Mouse (Mus musculus): ENCODE measurements around the gene Pappa2. TPM values are rescaled to one million over a fixed set of nuclear protein-coding genes. Genes with fewer than 3 reads are reported as not detected.

Gene Pappa2
- polyA plus RNA-seq, 1 experiment: 0.28 TPM

DNA sequence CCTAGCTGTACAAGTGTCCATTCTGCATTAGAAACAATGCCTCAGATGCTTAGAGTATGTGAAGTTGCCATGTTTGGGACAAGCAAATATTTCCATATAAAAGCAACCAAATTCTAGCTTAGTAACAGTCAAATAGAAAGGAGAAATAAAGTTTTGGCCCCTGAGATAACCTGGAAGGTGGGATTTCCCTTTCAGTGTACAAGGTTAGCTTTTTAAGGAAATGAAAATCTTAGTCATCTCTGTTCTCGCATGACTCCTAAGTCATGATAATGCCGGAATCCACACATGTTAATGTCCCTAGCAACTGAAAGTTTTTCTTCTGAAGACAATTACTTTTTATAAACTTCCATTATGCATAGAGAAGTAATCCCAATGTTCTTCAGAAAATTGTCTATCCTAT is 160.6 kb downstream of the Pappa2 start:
- no peak for TF ChIP-seq POLR2A (IDR thresholded peaks at IDR 0.05; ENCODE audit: control insufficient read depth, low read depth, low read length)
- no peak for TF ChIP-seq CTCF (IDR thresholded peaks at IDR 0.05; ENCODE audit: control insufficient read depth, insufficient read depth, insufficient replicate concordance, low read depth, low read length)
- no peaks in the 10 kb centered on the region for H3K4me1 ChIP-seq (ENCODE audit: control insufficient read depth, insufficient read depth, low read length)
- H3K27ac ChIP-seq (ENCODE audit: control insufficient read depth, insufficient read depth, low read depth, low read length): no peak overlapping the region
- no peaks in the 10 kb centered on the region for H3K27me3 ChIP-seq (ENCODE audit: control insufficient read depth, insufficient read depth, low read length)
- no peak overlapping the region for H3K4me3 ChIP-seq (ENCODE audit: control insufficient read depth, low read depth, low read length)
- no peaks in the 10 kb centered on the region for H3K36me3 ChIP-seq (ENCODE audit: control insufficient read depth, insufficient read depth, low read length)

GRCm38 (mm10) chr1:158816479-158816878 is 163.8 kb downstream of the Pappa2 start:
- no peaks in the 10 kb centered on the region for H3K36me3 ChIP-seq (ENCODE audit: control insufficient read depth, insufficient read depth, low read length)
- no peaks in the 10 kb centered on the region for H3K27me3 ChIP-seq (ENCODE audit: control insufficient read depth, insufficient read depth, low read length)
- no peaks in the 10 kb centered on the region for H3K4me1 ChIP-seq (ENCODE audit: control insufficient read depth, insufficient read depth, low read length)
- TF ChIP-seq POLR2A (IDR thresholded peaks at IDR 0.05; ENCODE audit: control insufficient read depth, low read depth, low read length): no peak
- no peak overlapping the region for H3K27ac ChIP-seq (ENCODE audit: control insufficient read depth, insufficient read depth, low read depth, low read length)
- H3K4me3 ChIP-seq (ENCODE audit: control insufficient read depth, low read depth, low read length): no peak overlapping the region

GRCm38 (mm10) chr1:158811887-158812286 is 168.4 kb downstream of the Pappa2 start:
- Histone ChIP-seq H3K27me3 (ENCODE audit: control insufficient read depth, insufficient read depth, low read length) (no peaks in the 10 kb centered on the region), H3K36me3 (ENCODE audit: control insufficient read depth, insufficient read depth, low read length) (no peaks in the 10 kb centered on the region), H3K4me1 (ENCODE audit: control insufficient read depth, insufficient read depth, low read length) (no peaks in the 10 kb centered on the region), H3K4me3 (ENCODE audit: control insufficient read depth, low read depth, low read length) (no peak overlapping the region), H3K27ac (ENCODE audit: control insufficient read depth, insufficient read depth, low read depth, low read length) (no peak overlapping the region)
- no peak for TF ChIP-seq CTCF (IDR thresholded peaks at IDR 0.05; ENCODE audit: control insufficient read depth, insufficient read depth, insufficient replicate concordance, low read depth, low read length)
- no peak for TF ChIP-seq POLR2A (IDR thresholded peaks at IDR 0.05; ENCODE audit: control insufficient read depth, low read depth, low read length)

DNA sequence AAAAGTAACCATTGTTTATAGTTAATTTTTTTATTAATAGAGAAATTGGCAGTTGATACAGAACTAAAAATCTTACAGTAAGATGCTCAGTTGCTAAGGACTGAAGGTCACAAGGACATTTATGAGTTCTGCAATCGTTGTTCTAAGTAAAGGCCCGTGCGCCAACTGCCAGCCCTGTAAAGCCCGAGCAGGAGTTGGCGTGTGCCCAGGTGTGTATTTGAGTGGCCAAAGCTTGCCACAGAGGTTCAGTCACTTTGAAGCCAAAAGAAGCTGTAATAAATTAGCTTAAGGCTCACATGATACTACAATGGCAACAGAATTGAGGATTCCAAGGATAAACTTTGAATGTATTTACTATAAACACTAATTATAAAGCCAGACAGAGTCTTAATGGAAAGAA is 204.8 kb downstream of the Pappa2 start:
- Histone ChIP-seq H3K4me3 (ENCODE audit: control insufficient read depth, low read depth, low read length) (no peak overlapping the region), H3K27me3 (ENCODE audit: control insufficient read depth, insufficient read depth, low read length) (no peaks in the 10 kb centered on the region), H3K27ac (ENCODE audit: control insufficient read depth, insufficient read depth, low read depth, low read length) (no peak overlapping the region), H3K4me1 (ENCODE audit: control insufficient read depth, insufficient read depth, low read length) (no peaks in the 10 kb centered on the region), H3K36me3 (ENCODE audit: control insufficient read depth, insufficient read depth, low read length) (no peaks in the 10 kb centered on the region)
- TF ChIP-seq POLR2A (IDR thresholded peaks at IDR 0.05; ENCODE audit: control insufficient read depth, low read depth, low read length) (no peak), CTCF (IDR thresholded peaks at IDR 0.05; ENCODE audit: control insufficient read depth, insufficient read depth, insufficient replicate concordance, low read depth, low read length) (no peak)

GRCm38 (mm10) chr1:158773102-158773501 is 207.2 kb downstream of the Pappa2 start:
- no peaks in the 10 kb centered on the region for H3K4me1 ChIP-seq (ENCODE audit: control insufficient read depth, insufficient read depth, low read length)
- TF ChIP-seq CTCF (IDR thresholded peaks at IDR 0.05; ENCODE audit: control insufficient read depth, insufficient read depth, insufficient replicate concordance, low read depth, low read length): no peak
- TF ChIP-seq POLR2A (IDR thresholded peaks at IDR 0.05; ENCODE audit: control insufficient read depth, low read depth, low read length): no peak

DNA sequence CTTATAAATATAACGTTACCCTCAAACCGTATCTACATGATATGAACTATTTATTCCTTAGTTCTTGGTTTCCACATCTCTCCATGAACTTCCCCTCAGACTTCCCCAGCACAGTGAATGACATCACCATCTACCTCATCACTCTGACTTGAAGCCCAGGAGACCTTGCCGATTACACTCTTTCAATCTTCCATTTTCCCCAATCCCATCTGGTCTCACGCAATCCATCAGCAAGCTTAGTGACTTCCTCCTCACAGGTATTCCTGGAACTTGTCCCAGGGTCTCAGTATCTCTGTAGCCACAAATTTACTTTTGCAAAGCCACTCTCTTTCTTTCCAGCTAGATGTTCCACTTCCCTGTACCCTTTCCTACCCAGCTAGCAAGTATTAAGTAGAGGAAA is 209.5 kb downstream of the Pappa2 start:
- Histone ChIP-seq H3K27me3 (ENCODE audit: control insufficient read depth, insufficient read depth, low read length) (no peaks in the 10 kb centered on the region), H3K4me1 (ENCODE audit: control insufficient read depth, insufficient read depth, low read length) (no peaks in the 10 kb centered on the region), H3K27ac (ENCODE audit: control insufficient read depth, insufficient read depth, low read depth, low read length) (no peak overlapping the region), H3K36me3 (ENCODE audit: control insufficient read depth, insufficient read depth, low read length) (no peaks in the 10 kb centered on the region), H3K4me3 (ENCODE audit: control insufficient read depth, low read depth, low read length) (no peak overlapping the region)
- TF ChIP-seq CTCF (IDR thresholded peaks at IDR 0.05; ENCODE audit: control insufficient read depth, insufficient read depth, insufficient replicate concordance, low read depth, low read length) (no peak), POLR2A (IDR thresholded peaks at IDR 0.05; ENCODE audit: control insufficient read depth, low read depth, low read length) (no peak)

More at GRCm38 (mm10) chr1:158773102-158773501, 207.2 kb downstream of the Pappa2 start:
- H3K4me3 ChIP-seq (ENCODE audit: control insufficient read depth, low read depth, low read length): no peak overlapping the region
- H3K27ac ChIP-seq (ENCODE audit: control insufficient read depth, insufficient read depth, low read depth, low read length): no peak overlapping the region
- H3K27me3 ChIP-seq (ENCODE audit: control insufficient read depth, insufficient read depth, low read length): no peaks in the 10 kb centered on the region
- no peaks in the 10 kb centered on the region for H3K36me3 ChIP-seq (ENCODE audit: control insufficient read depth, insufficient read depth, low read length)

- TF ChIP-seq POLR2A (IDR thresholded peaks at IDR 0.05; ENCODE audit: control insufficient read depth, low read depth, low read length) (no peak), CTCF (IDR thresholded peaks at IDR 0.05; ENCODE audit: control insufficient read depth, insufficient read depth, insufficient replicate concordance, low read depth, low read length) (no peak)
- H3K4me3 ChIP-seq (ENCODE audit: control insufficient read depth, low read depth, low read length): no peak overlapping the region
- H3K27ac ChIP-seq (ENCODE audit: control insufficient read depth, insufficient read depth, low read depth, low read length): no peak overlapping the region
- no peaks in the 10 kb centered on the region for H3K4me1 ChIP-seq (ENCODE audit: control insufficient read depth, insufficient read depth, low read length)
- no peaks in the 10 kb centered on the region for H3K27me3 ChIP-seq (ENCODE audit: control insufficient read depth, insufficient read depth, low read length)
- no peaks in the 10 kb centered on the region for H3K36me3 ChIP-seq (ENCODE audit: control insufficient read depth, insufficient read depth, low read length)
These were observed 210.1 kb downstream of the Pappa2 start for GRCm38 (mm10) chr1:158770036-158770655.

- TF ChIP-seq CTCF (IDR thresholded peaks at IDR 0.05; ENCODE audit: control insufficient read depth, insufficient read depth, insufficient replicate concordance, low read depth, low read length) (no peak), POLR2A (IDR thresholded peaks at IDR 0.05; ENCODE audit: control insufficient read depth, low read depth, low read length) (no peak)
- H3K4me1 ChIP-seq (ENCODE audit: control insufficient read depth, insufficient read depth, low read length): no peaks in the 10 kb centered on the region
- no peak overlapping the region for H3K4me3 ChIP-seq (ENCODE audit: control insufficient read depth, low read depth, low read length)
- H3K27me3 ChIP-seq (ENCODE audit: control insufficient read depth, insufficient read depth, low read length): no peaks in the 10 kb centered on the region
- no peaks in the 10 kb centered on the region for H3K36me3 ChIP-seq (ENCODE audit: control insufficient read depth, insufficient read depth, low read length)
- H3K27ac ChIP-seq (ENCODE audit: control insufficient read depth, insufficient read depth, low read depth, low read length): no peak overlapping the region
These were observed 214.4 kb downstream of the Pappa2 start for GRCm38 (mm10) chr1:158765842-158766241.

All from testis, adult 2 months (tissue).